Mouse (Mus musculus): ENCODE results near the gene D630003M21Rik.

The D630003M21Rik gene

DNA sequence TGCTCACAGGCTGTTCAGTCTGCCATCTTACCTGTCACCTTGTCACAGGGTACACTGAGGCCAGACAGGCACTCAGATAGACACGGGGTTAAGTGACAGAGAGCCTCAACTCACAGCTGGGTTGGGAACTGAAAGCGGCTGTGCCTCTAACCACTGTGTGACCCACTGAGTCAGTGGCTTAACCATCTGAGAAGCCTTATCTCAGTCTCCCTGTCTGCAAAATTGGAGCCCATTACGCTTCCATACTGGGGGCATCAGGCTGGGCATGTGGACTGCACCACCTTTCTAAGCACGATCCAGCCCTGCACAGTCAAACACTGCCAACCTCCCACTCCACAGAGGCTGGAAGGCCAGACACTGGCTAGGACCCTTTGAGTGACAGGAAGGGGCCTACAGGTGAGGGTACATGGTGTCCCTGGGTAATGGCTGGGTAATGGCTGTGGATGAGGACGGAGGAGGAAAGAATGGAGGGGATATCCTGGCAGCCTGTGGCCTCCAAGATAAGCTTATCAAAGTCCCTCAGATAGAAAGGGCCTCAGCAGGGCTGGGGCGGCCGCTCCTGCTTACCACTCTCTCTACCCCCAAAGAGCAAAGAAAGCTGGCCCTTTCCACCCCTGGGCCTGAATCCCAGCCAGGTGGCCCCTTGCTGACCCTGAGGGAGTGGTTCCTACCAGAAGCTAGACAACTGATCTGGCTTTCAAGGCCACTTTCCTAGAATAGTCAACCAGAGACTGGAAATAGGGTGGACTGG, 87.2 kb downstream of the D630003M21Rik start:
- DNase-seq (ENCODE audit: low spot score in 2 of 2) = peak; percentile 73 to 80

DNA sequence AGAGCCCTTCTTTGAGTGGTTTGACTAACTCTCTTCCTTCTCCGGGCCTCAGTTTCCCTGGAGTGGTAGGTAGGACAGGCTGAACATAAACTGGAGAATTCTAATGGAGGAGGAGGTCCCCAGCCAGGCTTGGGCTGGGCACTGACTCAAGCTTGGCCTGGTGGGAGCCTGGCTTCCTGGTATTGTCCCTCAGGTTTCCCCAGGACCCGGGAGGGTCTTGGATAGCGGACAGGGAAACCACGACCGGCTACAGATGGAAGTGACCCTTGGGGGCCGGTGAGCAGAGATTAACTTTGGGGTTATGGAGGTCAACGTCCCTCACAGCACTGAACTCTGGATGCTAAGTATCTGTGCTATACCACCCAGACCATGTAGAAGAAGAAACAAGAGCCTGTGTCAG, 87.8 kb downstream of the D630003M21Rik start:
- DNase-seq (ENCODE audit: low spot score in 2 of 2) = no peak

DNA sequence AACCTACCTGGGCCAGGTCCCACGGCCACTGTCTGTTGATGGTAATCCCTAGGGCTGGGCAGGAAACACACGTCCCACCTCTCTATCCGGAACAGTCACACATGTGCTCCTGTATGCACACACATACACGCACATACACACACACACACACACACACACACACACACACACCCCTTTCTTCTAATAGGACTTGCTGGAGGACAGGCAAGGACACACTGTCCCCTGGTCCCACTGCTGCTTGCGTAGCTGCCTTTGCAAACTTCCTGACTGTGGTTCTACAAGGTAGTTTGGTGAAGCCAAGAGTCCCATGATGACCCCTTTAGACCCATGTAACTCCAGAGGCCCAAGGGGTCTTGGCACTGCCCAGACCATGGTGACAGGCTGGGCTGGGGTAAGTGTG, 88.4 kb downstream of the D630003M21Rik start:
- no peak for DNase-seq (ENCODE audit: low spot score in 2 of 2)

GRCm38 (mm10) chr2:158139628-158140027, 89.4 kb downstream of the D630003M21Rik start:
- DNase-seq (ENCODE audit: low spot score in 2 of 2) = no peak

DNA sequence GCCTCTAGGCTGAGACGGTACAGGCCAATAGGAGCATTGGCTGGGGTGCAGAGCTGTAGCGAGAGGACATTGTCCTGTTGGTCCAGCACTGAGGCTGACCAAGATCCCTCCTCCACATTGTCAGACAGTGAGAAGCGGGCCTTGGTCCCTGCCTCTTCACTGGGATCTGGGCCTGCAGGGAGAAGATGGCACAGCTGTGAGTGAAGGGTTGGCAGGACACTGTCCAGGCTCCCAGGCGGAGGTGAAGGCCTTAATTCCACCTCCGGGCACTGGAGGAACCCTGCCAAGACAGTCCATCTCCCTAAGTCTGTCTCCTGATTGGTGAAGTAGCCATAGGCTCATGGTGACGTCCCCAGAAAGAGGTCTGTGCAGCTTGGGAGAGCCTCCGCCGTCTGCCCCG, 90.2 kb downstream of the D630003M21Rik start:
- DNase-seq (ENCODE audit: low spot score in 2 of 2) = no peak

GRCm38 (mm10) chr2:158137771-158138170, 91.3 kb downstream of the D630003M21Rik start:
- DNase-seq (ENCODE audit: low spot score in 2 of 2) = no peak

DNA sequence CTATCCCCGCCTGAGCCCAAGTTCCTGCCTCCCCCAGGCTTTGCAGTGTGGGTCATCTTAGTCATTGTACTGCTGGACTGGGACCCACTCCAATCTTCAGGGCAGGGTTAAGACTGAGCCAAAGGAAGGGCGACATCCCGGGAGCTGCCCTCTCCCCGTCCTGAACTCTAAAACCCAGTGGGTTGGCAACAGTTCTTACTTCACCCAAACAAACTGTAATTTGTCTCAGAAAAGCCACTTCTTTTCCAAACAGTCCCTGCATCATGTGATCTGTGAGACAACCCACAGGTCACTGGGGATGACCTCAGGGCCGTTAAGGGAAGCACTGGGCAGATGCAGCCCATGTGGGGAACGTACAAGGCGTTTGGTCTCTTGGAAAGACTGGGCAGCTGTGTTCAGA, 92.8 kb downstream of the D630003M21Rik start:
- no peak for DNase-seq (ENCODE audit: low spot score in 2 of 2)

DNA sequence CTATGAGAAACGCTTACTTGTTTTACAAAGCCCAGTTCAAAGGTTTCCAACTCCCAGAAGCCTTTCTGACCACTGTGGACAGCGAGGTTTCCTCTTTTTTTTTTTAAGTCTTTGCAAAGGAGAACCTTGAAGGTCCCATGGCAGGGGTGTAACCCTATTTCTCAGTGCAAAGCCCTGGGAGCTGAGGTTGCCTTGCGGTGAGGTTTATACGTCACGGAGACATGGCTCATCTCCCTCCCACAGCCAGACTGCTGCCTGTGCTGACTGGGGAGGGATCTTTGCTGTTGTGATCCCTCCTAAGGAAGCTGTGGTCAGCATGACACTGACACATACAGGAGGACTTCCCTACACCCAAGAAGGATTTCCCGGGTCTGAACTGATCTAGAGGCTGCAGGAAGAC, 96.0 kb downstream of the D630003M21Rik start:
- DNase-seq (ENCODE audit: low spot score in 2 of 2) = no peak
